Mouse (Mus musculus): Measurements from ENCODE around the gene Ddx17.

DNA sequence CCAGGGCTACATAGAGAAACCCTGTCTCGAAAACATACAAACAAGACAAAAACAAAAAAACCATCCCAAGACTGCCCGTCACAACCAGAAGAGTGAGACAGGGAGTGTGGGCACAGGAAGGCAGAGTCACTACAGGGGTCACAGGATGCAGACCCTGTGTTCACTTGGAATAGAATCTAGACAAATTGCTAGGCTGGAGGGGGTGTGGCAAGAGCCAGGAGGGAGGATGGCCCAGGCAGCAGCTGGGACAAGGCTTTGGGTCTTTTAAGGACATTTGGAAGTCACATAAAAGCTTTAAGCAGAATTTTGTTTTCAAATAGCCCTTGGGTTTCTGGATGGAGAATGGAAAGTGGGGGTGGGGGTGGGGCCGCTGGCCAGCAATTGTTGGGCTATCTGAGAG is 28.0 kb downstream of the Ddx17 start:
- no peak for TF ChIP-seq CTCF (IDR thresholded peaks at IDR 0.05; ENCODE audit: borderline replicate concordance, control insufficient read depth, extremely low read depth, insufficient read depth, low read length, poor library complexity)
- TF ChIP-seq POLR2A (IDR thresholded peaks at IDR 0.05; ENCODE audit: control insufficient read depth, extremely low read depth, insufficient read depth, low read length, poor library complexity), result no peak

All from thymus, adult 2 months (tissue).